Mouse (Mus musculus) spleen, adult 2 months (tissue): ENCODE measurements around the gene Hdc.

ENCODE experiments used
- CTCF ChIP-seq: fragments of 200-500 bp; IDR thresholded peaks from 2 replicates; pipeline ENCODE4 v1.5.1; 2011; ENCODE audit warnings: mild to moderate bottlenecking, inconsistent platforms; ENCODE audit not compliant: insufficient read depth, insufficient read length, insufficient replicate concordance; ENCODE audit errors: extremely low read depth
- POLR2A ChIP-seq: fragments of 200-500 bp; IDR thresholded peaks from 2 replicates; pipeline ENCODE4 v1.6.1; 2011; ENCODE audit warnings: low read depth, low read length, inconsistent platforms

DNA sequence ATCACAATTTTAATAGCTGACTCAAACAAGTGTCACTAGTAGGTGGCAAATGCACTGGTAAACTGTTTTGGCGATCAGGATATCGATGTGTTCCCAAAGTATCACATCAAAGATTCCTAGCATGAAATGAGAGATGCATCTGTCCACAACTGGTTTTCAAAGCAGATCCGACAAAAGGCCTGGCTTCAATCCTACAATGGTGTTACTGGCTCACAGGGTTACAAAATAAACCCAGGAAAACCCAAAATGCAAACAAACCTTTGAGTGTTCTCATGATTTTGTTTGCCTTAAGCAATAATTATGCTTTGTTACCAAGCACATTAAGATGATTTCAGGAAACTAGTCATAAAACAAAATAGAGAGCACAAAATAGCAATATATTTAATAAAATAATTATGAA lies 28.7 kb upstream of the Hdc start:
- TF ChIP-seq CTCF (no peak), POLR2A (no peak)
